Mouse (Mus musculus): Measurements from ENCODE around the gene Tmem80.

GRCm38 (mm10) chr7:141301386-141301785, 26.2 kb upstream of the Tmem80 start:
- TF ChIP-seq MAX (IDR thresholded peaks at IDR 0.05; ENCODE audit: low read depth) (no peak), E2F4 (IDR thresholded peaks at IDR 0.05; ENCODE audit: insufficient read depth) (no peak), USF1 (IDR thresholded peaks at IDR 0.05; ENCODE audit: low read depth) (no peak), REST (IDR thresholded peaks at IDR 0.05; ENCODE audit: insufficient read depth, insufficient read length) (no peak), TCF12 (IDR thresholded peaks at IDR 0.05; ENCODE audit: insufficient read depth, poor library complexity, severe bottlenecking) (no peak), POLR2A (IDR thresholded peaks at IDR 0.05; ENCODE audit: insufficient read length, low read depth) (no peak)

Data from myocyte (in vitro differentiated cells).